Mouse (Mus musculus) brain, embryonic 18.5 days (tissue): ENCODE measurements around the gene Cdc42bpb.

ENCODE experiments used
- DNase-seq: peaks from one replicate; pipeline ENCODE4 v3.0.0-alpha.2; 2012; ENCODE audit warnings: low read depth, low spot score

The Cdc42bpb gene

GRCm38 (mm10) chr12:111340692-111341091 lies 36.8 kb downstream of the Cdc42bpb start:
- no peak for DNase-seq

- no peak for DNase-seq
These were observed 39.6 kb downstream of the Cdc42bpb start for GRCm38 (mm10) chr12:111337864-111338354.

- DNase-seq: no peak
These were observed 44.4 kb downstream of the Cdc42bpb start for GRCm38 (mm10) chr12:111333020-111333605.

GRCm38 (mm10) chr12:111332443-111332842 lies 45.1 kb downstream of the Cdc42bpb start:
- no peak for DNase-seq

GRCm38 (mm10) chr12:111331573-111331972 lies 45.9 kb downstream of the Cdc42bpb start:
- no peak for DNase-seq

GRCm38 (mm10) chr12:111329281-111329680 lies 48.2 kb downstream of the Cdc42bpb start:
- DNase-seq: no peak

- DNase-seq: no peak
These were observed 49.2 kb downstream of the Cdc42bpb start for GRCm38 (mm10) chr12:111328360-111328759.

- no peak for DNase-seq
These were observed 51.6 kb downstream of the Cdc42bpb start for GRCm38 (mm10) chr12:111325744-111326424.

GRCm38 (mm10) chr12:111324949-111325348 lies 52.6 kb downstream of the Cdc42bpb start:
- no peak for DNase-seq

- DNase-seq: no peak
These were observed 53.0 kb downstream of the Cdc42bpb start for GRCm38 (mm10) chr12:111324536-111324935.

- no peak for DNase-seq
These were observed 54.1 kb downstream of the Cdc42bpb start for GRCm38 (mm10) chr12:111323423-111323822.

- DNase-seq: no peak
These were observed 55.7 kb downstream of the Cdc42bpb start for GRCm38 (mm10) chr12:111321832-111322231.

GRCm38 (mm10) chr12:111320549-111320948 lies 57.0 kb downstream of the Cdc42bpb start:
- no peak for DNase-seq

GRCm38 (mm10) chr12:111317694-111318093 lies 59.8 kb downstream of the Cdc42bpb start:
- no peak for DNase-seq

- no peak for DNase-seq
These were observed 63.2 kb downstream of the Cdc42bpb start for GRCm38 (mm10) chr12:111314273-111314672.

- DNase-seq: no peak
These were observed 65.7 kb downstream of the Cdc42bpb start for GRCm38 (mm10) chr12:111311775-111312174.

- no peak for DNase-seq
These were observed 67.6 kb downstream of the Cdc42bpb start for GRCm38 (mm10) chr12:111309931-111310330.

- no peak for DNase-seq
These were observed 68.3 kb downstream of the Cdc42bpb start for GRCm38 (mm10) chr12:111309256-111309655.

- DNase-seq: no peak
These were observed 70.7 kb downstream of the Cdc42bpb start for GRCm38 (mm10) chr12:111306821-111307220.

- DNase-seq: no peak
These were observed 73.7 kb downstream of the Cdc42bpb start for GRCm38 (mm10) chr12:111303702-111304337.

GRCm38 (mm10) chr12:111302018-111302345 lies 75.5 kb downstream of the Cdc42bpb start:
- no peak for DNase-seq

GRCm38 (mm10) chr12:111301322-111302017 lies 76.0 kb downstream of the Cdc42bpb start:
- DNase-seq: no peak
